Mouse (Mus musculus): ENCODE measurements around the gene Tmem150a. TPM values are rescaled to one million over a fixed set of nuclear protein-coding genes. Genes with fewer than 3 reads are reported as not detected.

Gene Tmem150a
- 1 to 10 TPM in 1 of 2 experiments, under 1 TPM in 1; 0.90 to 2.4 TPM for total RNA-seq (2023)

DNA sequence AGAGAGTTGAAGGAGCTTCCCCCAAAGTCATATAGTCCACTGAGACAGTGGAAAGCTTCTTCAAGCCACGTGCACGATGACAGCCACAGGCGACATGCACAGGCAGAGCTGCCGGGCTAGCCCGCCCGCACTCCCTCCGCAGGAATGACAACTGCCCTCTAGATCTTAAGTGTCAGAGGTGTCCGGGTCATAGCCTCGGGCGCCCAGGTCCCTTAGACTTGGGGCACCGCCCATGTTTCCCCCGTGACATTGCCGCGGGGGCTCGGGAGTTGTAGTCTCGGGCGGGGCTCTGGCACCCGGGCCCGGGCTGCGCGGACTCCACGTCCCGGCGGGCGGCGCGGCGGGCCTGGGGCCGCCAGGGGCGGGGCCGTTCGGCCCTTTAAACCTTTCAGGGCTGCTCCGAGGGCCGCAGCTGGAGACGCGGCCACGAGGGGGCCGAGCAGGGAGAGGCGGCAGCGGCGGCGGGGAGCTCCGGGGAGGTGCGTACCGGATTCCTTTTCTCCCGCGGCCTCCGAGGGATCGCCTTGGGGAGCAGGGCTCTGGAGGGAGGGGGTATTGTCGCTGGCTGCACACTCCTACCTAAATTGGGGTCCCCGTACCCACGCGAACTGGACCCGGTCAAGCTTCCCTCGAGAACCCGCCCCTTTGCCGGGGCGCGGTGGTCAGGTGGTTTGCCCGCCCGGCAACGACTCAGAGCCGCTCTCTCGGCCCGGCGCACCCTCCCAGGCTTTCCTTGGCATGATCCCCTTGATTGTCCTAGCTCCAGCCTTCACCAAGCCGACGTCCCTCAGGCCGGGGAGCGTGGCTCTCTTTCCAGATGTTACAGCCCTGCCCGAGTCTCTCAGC is at the start of gene Tmem150a:
Tmem150a (plus strand) TSS at position 382 of the 846 bp plus-strand sequence.

DNA sequence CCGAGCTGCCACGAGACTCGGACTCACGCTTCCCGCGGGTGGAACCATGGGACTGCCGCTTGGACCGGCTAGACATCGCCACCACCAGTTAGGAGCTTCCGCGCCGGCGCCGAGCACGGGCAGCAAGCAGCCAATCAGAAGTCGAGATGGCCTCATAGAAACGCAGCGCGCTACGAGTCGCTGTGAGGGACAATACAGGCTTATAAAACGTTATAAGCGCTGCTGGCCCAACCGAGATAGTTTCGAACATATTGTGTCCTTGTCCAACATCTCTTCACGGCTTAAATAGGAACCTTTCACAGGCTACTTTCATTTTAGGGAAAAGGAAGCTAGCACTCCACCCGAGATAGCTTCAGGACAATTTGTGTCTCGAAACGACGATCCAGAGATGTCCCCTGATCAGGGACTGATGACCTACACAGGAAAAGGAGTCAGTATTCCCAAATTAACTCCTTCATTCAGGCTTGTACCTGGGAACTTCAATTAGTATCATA is 10.1 kb upstream of the Tmem150a start, which contains the start of gene Usp39:
Usp39 (minus strand) TSS at position 111 of the 494 bp plus-strand sequence.

DNA sequence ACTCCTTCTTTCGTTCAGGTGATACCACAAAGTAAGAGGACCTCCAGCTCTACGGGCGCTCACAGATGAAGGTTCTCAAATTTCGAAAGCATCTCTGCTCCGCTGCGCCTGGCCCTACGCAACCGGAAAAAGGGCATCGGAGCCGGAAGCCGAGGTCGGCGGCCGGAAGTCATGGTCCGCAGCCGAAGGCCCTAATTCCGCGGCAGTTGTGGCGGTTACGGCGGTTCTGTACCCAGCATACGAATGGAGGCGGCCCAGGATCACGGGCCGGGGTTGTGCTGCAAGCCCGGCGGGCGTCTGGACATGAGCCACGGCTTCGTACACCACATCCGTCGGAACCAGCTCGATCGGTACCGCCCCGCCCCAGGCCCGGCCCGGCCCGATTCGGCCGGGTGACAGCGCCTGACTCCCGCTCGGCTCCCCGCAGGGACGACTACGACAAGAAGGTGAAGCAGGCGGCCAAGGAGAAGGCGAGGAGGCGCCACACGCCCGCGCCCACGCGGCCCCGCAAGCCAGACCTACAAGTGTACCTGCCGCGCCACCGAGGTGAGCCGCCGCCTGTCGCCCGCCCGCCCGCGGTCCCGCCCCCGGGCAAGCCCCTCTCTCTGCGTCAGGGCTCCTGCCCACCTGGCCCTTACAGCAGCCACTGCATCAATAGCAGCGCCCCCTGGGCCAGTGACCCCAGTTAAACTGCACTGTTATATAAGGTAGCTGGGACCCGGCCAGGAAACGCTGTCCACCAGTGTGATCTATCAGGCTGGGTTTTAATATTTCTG is 7.9 kb upstream of the Tmem150a start, which contains the start of gene 0610030E20Rik:
0610030E20Rik (plus strand) TSS at position 152 of the 776 bp plus-strand sequence.

DNA sequence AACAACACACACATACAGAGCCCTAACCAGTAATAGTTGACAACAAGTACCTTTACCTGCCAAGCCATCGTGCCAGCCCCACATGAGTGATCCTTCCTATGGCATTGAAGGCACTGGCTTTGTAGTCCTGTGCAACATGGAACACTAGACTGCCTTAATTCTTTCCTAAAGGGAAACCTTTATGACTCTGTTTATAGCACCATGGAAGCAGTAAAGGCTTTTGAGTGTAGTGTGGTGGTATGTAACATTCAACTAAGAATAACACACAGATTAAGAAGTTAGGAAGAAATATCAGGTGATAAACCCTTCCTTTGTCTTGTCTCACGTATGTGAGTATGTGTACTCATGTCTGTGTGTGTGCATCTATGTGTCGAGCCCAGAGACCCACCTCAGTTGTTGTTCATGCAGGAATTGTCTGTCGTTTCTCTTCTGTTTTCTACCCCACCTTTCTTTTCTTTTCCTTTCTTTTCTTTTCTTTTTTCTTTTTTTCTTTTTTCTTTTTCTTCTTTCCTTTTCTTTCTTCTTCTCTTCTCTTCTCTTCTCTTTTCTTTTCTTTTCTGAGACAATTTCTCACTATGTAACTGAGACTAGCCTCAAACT is 11.7 kb downstream of the Tmem150a start, which contains the start of gene Rnf181:
Rnf181 (minus strand) TSS at position 113 of the 600 bp plus-strand sequence.

DNA sequence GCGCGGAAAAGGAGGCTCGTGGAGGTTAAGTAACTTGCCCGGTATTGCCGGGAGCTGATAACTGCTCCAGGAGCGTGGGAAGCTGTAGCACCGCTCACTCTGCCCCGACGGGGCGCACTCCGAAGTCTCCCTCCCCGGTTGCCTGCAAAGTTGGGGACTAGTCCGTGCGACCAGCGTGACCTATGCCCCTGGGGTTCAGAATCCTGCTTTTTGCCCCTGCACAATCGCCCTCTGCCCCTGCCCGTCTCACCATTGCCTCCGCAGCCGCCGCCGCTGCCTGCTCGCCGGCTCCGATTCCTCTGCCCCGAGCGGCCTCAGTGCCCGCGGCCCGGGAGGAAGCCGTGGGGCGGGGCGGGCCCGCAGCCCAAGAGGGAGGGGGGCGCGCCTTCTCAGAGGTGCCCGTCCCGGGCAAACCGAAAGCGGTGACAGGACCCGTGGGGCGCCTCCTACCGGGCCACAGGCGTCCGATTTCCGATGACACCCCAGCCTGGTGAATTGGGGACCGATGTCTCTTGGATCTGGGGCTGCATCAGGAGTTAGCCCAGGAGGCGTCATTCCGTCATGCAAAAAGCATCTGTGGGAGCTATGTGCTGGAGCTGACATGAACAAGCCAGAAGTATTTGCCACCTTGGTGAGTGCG is 25.0 kb downstream of the Tmem150a start, which contains the start of gene Vamp5:
Vamp5 (minus strand) TSS at position 338 of the 640 bp plus-strand sequence.

DNA sequence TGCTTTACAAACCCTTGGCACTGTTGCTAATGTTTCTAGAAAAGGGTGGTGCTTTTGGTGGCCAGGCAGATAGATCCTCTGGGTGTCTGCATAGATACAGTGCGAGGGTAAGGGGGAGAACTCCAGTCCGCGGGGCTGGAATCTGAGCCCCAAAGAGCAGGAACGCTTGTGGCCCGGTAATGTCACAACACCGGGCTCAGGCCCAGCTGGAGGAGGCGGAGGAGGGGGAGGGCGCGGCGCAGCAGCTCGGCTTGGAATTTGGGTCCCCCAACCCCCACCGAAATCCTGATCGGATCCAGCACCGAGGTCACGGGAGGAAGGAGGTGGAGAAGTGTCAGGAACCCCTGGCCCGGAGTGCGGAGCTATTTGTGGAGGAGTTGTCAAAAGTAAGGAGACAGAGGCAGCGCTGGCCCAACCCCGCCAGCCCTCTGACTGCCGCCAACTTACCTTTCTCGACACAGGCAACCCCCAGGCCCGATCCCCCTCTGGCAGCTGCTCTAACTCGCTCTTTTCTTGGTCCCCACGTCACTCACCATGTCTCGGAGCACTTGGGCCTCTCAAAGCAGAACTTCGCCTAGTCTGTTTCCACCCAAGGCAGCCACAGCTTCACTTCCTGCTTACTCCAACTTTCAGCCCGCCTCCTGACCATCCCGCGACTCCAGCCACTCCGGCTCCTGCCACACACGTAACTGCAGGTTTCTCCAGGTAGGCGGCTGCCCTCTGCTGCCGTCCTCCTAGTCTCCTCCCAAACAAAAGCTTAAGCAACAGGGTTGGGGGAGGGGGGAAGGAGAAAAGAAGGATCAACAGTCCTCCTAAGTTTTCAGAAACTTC is 34.9 kb downstream of the Tmem150a start, which contains the start of gene Vamp8:
Vamp8 (minus strand) TSS at position 763 of the 831 bp plus-strand sequence.

Other genes with a start within 250 kb of the Tmem150a start
- under 1 TPM; 0.26 to 0.44 TPM for gene Atoh8, start 119.9 kb upstream of the Tmem150a start, total RNA-seq (2023)
- gene Sftpb, start 50.8 kb upstream of the Tmem150a start, total RNA-seq (2023) = 1 to 10 TPM; 1.3 to 2.6 TPM
- 10 to 100 TPM; 44.5 to 47.0 TPM for gene Usp39, start 10.3 kb upstream of the Tmem150a start, total RNA-seq (2023)
- 10 to 100 TPM; 46.5 to 54.0 TPM for gene 0610030E20Rik, start 8.1 kb upstream of the Tmem150a start, total RNA-seq (2023)
- 10 to 100 TPM; 48.6 to 48.7 TPM for gene Rnf181, start 11.5 kb downstream of the Tmem150a start, total RNA-seq (2023)
- 10 to 100 TPM; 48.1 to 48.8 TPM for gene Vamp5, start 25.0 kb downstream of the Tmem150a start, total RNA-seq (2023)
- 100 to 1,000 TPM; 176 to 185 TPM for gene Vamp8, start 35.3 kb downstream of the Tmem150a start, total RNA-seq (2023)
- gene Ggcx, start 58.9 kb downstream of the Tmem150a start, total RNA-seq (2023) = 10 to 100 TPM in 1 of 2 experiments, 1 to 10 TPM in 1; 6.4 to 10.5 TPM
- 100 to 1,000 TPM; 142 to 185 TPM for gene Mat2a, start 84.1 kb downstream of the Tmem150a start, total RNA-seq (2023)
- gene Sh2d6, start 166.3 kb downstream of the Tmem150a start, total RNA-seq (2023) = under 1 TPM in 1 of 2 experiments, not detected in 1; 0.31 TPM
- 100 to 1,000 TPM; 306 to 324 TPM for gene Capg, start 188.9 kb downstream of the Tmem150a start, total RNA-seq (2023)
- 1 to 10 TPM; 3.9 to 5.5 TPM for gene Elmod3, start 243.0 kb downstream of the Tmem150a start, total RNA-seq (2023)
- 10 to 100 TPM; 15.5 to 18.6 TPM for gene Retsat, start 243.0 kb downstream of the Tmem150a start, total RNA-seq (2023)